Mouse (Mus musculus) ES-E14 (cell line): ENCODE measurements at regions not wholly inside any gene's neighbourhood (a gene's known extent, or its start where the extent isn't known, plus 50 kb on each side); places are given as distances from the start of the nearest gene placed in this dataset.

Source experiments
- CHD2 ChIP-seq: IDR thresholded peaks from 2 replicates; pipeline ENCODE4 v1.6.1; 2014; ENCODE audit warnings: mild to moderate bottlenecking, low read depth, low read length, inconsistent platforms
- HCFC1 ChIP-seq: IDR thresholded peaks from 2 replicates; pipeline ENCODE4 v1.6.1; 2012; ENCODE audit warnings: low read length, inconsistent platforms, borderline replicate concordance; ENCODE audit not compliant: insufficient read depth
- MAFK ChIP-seq: IDR thresholded peaks from 2 replicates; pipeline ENCODE4 v1.6.1; 2014; ENCODE audit warnings: mild to moderate bottlenecking, low read depth, low read length, inconsistent platforms; ENCODE audit not compliant: insufficient read depth
- ZC3H11A ChIP-seq: IDR thresholded peaks from 2 replicates; pipeline ENCODE4 v1.6.1; 2012; ENCODE audit warnings: low read depth, mild to moderate bottlenecking, inconsistent platforms, low read length, borderline replicate concordance

- TF ChIP-seq ZC3H11A (no peak), MAFK (no peak), CHD2 (no peak), HCFC1 (no peak)
These were observed 1238.7 kb upstream of the Gm7489 start for GRCm38 (mm10) chr15:52645961-52646360.
